Mouse (Mus musculus) urinary bladder, adult 2 months (tissue): ENCODE results near the gene Olfr267. TPM values are rescaled to one million over a fixed set of nuclear protein-coding genes. Genes with fewer than 3 reads are reported as not detected.

ENCODE experiments used
- DNase-seq: peaks from one replicate; pipeline ENCODE4 v3.0.0; 2022; ENCODE audit warnings: low spot score
- polyA plus RNA-seq: library from polyadenylated mRNA; depleted of rRNA; stranded (reverse); fragments of >200 nt; gene quantifications from 2 replicates; pipeline ENCODE4 v1.2.3, GENCODE M21; 2012; rRNA removed

Gene Olfr267
- polyA plus RNA-seq, result 0.01 TPM in 2 replicates

DNA sequence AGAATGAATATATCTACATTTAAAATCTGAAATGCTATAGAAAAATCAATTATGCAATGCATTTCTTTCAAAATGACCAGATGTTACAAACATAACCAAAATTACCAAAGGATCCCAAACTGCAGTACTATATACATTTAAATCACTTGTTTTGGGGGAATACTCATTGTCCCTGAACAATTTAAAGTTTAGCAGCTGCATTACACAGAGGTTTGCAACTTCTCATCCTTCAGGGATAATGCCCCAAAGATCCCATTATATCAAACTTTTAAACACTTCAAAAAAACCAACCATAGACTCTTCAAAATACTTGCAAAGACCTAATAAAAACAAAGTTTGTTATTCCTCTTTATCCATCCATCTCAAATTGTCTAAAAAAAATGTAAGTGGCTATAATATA lies at the start of gene Olfr267:
Olfr267 (minus strand) TSS at position 101 of the 400 bp plus-strand sequence.
- no peak for DNase-seq

DNA sequence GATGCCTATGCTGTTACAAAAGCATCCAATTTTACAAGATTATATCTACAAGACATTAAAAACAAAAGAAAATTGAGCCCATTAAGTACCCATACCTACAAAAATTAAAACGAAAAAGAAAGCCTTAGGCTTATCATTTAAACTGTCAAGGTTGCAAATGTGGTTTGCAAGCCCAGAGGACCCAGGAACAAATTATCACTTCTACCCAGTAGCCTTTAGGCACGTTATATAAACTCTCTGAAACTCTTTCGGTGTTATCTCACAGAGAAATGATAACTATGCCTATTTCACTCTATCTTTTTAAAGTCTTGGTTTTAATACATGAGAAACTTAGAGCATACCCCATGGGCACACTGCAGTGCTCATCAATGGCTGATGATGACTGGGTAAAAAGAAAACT lies 45.4 kb upstream of the Olfr267 start:
- DNase-seq, result no peak

DNA sequence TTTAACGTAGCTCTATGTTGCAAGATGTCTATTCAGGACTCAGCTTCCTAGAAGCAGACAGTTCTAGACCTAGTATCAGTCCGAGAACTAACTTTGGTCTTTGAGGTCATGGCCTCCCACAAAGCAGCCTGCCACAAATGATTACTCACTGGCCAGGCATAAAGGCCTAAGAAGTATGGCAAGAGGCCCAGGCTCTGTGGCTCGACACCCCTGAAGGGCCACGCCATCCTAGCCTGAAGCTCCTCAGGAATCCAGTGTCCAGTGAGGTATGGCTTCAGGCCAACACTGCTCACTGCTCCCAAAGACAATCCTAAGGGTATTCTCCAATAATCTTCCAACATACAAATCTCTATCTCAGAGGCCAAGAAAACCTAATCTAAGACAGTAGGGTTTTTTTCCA lies 38.4 kb upstream of the Olfr267 start:
- no peak for DNase-seq

DNA sequence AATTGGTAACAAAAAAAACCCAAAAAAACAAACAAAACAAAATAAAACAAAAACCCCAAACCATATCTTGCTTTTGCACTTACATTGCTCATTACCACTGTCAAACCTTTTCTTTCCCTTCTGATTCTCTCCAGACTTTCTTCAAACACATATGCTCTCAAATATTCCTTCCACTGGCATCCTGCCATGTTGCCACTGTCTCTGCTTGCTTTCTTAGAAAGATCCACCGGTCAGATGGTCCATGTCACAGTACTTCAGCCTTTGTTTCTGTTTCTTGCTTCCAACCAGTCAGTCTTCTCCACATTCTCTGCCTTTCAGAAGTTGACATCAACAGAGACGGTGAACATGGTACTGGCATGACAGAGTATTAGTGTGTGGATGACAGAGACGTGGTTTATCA lies 857 bp downstream of the Olfr267 start:
- no peak for DNase-seq

DNA sequence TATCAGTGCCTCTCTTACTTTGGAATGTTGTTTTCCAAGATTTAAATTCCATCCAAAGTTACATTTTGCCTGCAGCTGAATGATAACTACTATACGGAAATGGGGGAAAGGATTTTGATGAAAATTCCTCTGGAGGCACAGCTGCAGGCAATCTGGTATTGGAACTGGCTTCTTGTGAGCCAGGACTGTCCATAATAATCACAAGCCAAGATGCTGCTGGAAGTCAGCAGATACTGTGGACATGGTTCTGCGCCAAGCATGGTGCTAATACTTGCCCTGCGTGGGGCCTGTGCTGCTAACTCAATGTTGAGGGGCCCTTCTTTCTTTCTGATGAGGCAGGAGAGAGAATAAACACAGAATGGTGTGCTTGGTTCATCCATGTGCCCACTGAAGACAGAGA lies 24.1 kb downstream of the Olfr267 start:
- DNase-seq, result no peak

DNA sequence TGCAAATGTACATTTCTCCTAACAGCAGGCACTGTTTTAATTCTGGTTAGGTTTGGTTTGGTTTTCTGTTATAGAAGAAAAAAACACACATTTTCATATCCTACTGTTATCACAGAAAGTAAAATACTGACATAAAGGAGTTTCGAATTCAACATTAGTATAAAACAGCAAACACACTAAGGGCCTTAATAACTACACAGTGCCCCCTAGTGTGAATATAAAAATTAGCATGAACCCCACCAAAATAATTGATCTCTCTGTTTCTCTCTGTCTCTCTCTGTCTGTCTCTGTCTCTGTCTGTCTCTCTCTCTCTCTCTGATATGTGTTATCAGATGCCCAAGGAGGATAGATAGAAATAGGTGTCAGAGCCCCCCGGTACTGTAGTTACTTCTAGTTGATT lies 38.0 kb downstream of the Olfr267 start:
- no peak for DNase-seq

DNA sequence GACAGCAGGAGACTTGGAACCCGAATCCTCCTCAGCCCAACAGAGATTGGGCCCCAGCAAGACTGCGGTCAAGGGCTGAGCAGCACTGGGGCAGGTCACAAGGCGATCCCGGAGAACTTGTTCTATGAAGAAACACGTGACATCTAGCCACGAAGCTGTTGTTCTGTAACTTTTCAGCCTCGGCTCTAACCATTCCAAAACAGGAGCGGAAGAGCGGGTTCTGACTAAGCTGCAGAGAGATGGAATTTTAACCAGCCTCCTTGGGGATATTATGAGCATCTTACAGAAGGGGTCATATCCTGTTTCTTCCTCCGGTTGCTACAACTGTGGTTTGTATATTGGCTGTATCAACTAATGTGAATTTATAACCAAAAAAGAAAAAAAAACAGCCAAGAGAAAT lies 38.4 kb downstream of the Olfr267 start:
- peak; percentile 27 for DNase-seq

DNA sequence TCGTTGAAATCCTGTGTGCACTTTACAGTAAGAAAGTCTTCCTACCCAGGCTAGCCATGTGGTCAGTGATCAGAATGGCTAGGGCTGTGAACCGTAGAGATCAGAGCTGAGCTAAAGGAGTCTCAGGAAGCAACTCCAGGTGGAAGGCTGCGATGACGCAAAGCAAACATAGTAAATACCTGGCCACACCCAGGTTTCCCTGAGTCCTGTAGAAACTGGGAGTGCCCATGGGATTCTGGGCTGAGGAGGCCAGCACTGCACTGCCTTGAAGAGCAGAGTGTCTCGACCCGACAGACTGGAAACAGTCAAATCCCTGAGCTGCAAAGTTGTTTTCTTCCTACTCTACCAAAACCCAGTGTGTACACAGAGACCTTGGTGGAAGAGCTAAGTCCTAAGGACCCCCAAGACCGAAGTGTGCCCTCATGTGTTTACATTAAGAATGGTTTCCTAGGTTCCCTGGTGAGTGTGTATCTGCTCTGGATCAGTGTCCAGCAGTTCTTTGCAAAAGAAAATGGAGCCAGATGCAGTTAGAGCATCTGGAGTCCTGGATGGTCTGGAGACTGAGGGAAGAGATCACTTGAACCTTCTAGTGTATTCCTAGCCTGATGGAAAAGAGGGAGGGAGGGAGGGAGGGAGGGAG lies 41.8 kb downstream of the Olfr267 start:
- DNase-seq, result no peak

DNA sequence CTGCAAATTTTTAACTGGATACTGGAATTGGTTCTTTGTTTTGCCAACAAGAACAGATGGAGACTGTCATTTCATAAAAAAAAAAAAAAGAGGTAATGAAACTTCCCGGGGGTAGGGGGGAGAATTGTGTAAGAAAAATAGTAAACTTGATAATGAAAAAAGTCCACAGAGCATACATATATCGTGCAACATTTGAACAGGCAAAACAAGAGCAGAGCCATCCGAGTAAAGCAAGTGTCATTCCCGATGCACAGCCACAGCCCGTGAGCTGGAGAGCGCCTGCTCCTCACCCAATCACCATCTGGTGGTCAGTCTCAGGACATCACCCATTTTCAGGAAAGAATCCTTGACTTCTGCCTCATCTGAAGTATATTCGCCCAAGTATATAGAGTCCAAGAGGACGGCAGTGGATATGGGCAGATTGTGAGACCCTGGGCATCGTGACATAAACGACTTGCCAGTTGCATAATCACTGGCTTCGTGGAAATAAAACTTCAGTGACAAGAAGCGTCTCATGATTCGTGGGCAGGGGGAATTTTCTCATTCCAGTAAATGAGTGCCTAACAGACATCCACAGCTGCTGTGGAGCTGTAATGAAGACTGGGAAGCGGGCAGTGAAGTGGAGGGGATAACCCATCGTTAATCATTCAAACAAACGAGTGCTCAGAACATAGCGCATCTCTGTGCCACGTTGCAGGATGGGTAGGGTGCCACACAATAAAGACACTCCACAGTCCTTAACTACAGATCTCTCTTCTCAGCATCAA lies 50.5 kb downstream of the Olfr267 start:
- DNase-seq, result no peak

Other genes with a start within 250 kb of the Olfr267 start
- gene Lpar1, start 233.8 kb downstream of the Olfr267 start, polyA plus RNA-seq, result 53.4 and 62.8 TPM in 2 replicates
- gene Ecpas, start 125.0 kb upstream of the Olfr267 start, polyA plus RNA-seq, result 25.0 and 31.5 TPM in 2 replicates
- gene Zkscan16, start 155.9 kb upstream of the Olfr267 start, polyA plus RNA-seq, result 0.06 and 0.15 TPM in 2 replicates
- 101 and 130 TPM in 2 replicates for gene Ptgr1, start 199.4 kb upstream of the Olfr267 start, polyA plus RNA-seq
- gene Dnajc25, start 207.3 kb upstream of the Olfr267 start, polyA plus RNA-seq, result 10.2 and 10.8 TPM in 2 replicates
- not detected in 2 replicates for gene Gm20503, start 215.5 kb upstream of the Olfr267 start, polyA plus RNA-seq
- gene Gng10, start 247.4 kb upstream of the Olfr267 start, polyA plus RNA-seq, result 46.3 and 49.5 TPM in 2 replicates